Mouse (Mus musculus) T-cell, adult 2 months (primary cell): ENCODE results near the gene Ccdc169.
A peak's percentile ranks its signal among the peaks of the same experiment; 100 is the strongest.

Experiments used
- DNase-seq: peaks from one replicate; pipeline ENCODE4 v3.0.0; 2022; ENCODE audit warnings: low spot score

The Ccdc169 gene

DNA sequence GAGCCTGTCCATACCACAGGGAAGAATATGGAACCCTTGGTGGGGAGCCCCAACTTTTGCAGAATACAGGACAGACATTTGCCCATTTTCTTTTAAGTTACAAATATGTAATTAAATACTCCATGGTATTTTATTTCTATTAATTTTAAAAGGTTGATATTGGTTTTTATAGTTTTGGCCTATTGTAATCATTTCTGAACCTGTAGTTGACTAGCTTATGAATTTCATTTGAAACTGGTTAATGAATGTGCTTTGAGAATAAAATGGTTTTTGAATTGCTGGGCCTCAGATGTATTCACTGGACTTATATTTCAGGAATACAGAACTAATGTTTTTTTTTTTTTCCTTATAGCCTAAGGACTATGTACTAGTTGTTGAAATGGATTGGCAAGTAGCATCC is at the start of gene Ccdc169:
TSS of gene Ccdc169 (plus strand) at position 301 of the 400 bp plus-strand sequence.
- DNase-seq: no peak

DNA sequence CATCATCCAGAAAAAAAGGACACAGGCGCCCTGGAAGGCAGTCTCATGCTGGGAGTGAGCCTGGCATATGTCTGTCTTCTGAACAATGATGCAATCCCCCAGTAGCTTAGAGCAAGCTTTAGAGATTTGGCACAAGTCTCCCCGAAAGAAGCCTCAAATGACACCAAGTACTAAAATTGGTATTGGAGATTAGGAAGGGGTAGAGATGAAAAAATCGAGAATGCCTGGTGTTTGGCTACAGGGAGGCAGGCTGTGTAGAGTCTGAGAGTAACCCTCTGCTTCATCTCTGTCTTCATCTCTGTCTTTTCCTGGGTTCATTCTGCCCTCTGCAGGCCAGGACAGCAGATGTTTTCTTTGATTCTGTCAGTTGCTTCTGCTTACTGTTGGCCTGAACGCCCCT is 49.8 kb upstream of the Ccdc169 start:
- DNase-seq: no peak

DNA sequence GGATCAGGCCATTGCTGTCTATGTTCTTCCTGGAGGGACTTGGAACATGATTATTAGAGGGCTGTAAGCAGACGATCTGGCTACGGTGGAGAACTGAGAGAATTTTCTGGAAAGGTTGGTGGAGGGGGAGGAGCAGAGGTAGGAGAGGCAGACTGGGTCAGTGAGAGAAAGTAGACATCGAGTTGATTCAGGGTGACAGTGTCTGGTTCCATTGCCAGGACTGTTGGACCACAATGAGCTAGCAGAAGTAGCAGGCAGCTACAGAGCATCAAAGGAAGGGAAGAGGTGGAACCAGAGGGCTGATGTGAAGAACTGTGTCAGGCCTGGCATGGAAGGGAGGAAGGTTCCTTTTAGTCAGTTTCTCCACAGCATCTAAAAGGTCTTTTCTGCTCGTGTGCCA is 48.8 kb upstream of the Ccdc169 start:
- no peak for DNase-seq

DNA sequence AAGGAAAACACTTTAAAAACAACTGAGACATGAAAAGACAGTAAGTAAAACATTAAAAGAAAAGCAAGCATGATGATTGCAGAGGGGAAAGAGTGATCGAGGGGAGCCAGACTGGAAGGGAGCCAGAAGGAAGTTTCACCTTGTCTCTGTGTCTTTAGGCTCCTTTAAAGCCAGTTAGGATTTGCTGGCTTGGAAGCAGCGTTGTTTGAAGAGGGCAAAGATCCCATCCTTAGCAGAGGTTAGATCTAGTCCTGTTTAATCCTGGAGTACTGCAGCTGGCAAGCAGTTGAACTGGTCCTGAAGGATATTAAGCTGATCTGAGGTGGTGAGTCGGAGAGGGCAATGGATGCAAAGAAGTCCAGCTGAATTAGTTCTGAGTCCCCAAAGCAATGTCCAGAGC is 48.3 kb upstream of the Ccdc169 start:
- no peak for DNase-seq

DNA sequence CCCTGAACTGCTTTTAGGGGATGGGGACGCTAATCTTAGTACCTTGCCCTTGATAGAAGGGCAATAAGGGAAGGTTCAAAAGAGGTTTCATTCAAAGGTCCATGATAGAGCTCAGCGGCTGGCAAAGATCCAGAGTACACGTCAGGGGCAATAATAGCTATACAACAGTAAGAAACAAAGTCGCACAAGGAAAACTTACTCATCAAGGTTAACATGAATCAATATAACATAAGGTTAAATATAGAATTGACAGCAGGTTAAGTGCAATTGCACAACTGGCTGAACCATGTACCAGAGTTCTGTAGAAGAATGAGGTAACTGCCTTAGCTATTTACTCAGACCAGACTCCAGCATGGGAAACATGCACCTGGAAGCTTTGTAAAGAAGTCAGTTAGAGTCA is 47.8 kb upstream of the Ccdc169 start:
- DNase-seq: no peak

DNA sequence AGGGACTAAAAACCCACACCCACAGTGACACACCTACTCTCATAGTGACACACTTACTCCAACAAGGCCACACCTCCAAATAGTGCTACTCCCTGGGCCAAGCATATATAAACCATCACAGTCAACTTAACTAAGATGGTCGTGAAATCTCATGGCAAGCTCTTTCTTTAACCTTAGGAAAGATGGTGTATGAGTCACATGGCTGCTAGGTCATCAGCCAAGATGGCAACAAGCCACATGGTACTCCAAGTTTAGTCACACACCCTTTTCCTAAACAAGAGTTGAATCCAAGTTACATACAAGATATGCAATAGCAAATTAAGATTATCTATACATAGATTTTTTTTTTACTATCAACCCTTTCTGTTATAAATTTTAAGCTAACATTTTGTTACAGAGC is 44.0 kb upstream of the Ccdc169 start:
- no peak for DNase-seq

DNA sequence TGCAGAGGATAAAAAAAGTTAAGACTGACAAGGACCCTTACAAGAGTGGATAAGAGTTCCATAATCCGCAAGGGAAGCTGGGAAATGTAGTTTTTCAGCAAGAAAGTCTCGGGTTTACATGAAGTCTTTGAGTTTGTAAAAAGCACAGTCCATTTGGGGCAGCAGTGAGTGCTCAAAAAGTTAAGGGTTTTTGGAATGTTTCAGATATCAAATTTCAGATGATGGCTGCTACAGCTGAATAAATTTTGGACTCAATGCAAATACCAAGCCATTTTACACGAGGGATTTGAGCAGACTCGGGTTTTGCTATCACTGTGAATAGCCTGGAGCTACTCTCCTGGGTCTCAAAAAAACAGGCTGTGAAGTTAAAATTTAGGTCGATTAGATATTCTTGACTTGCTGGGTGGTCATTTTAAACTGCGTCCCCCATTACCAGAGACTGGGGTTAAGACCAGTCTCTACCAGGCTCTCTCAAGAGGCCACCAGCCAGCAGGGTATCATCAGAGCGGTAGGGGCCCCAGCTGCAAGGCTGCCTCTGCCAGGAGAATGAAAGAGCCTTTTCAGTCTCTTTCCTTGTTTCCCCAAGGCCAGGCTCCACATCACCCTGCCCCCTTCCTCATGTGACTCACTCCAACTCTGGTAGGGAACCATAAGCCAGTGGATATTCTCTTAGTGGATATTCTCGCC is 41.0 kb upstream of the Ccdc169 start:
- DNase-seq: no peak

DNA sequence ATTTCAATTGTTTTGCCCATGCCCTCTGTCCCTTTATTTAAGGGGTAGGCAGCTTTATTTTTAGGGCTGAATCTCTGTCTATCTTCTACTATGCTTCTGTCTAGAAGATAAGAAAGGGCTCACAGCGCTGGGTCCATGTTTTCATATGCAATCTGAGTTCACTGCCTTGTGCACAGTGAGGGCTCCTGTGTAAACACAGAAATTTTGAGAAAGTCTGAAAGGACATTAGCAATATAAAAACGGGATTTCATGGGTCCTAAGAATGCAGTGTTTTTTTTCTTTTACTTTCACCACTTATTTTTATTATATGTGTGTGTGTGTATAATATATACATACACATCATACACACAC is 40.5 kb upstream of the Ccdc169 start:
- no peak for DNase-seq

DNA sequence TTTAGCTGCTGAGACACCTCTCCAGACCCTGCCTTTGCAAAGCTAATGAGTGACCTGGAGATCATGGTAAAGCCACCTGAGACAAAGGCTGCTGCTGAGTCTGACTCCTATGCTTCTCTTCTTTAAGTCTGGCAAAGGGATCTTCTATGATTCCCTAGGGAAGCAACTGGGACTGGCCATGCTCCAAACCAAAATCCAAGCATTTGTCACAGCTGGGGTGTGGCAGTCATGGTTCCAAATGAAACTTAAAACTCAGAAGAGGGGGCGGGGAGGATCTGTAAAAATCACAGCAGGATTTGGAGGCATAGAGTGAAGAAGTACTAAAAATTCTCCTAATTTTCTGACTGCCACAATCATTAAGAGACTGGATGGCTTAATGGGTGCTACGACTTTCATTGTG is 40.0 kb upstream of the Ccdc169 start:
- no peak for DNase-seq

DNA sequence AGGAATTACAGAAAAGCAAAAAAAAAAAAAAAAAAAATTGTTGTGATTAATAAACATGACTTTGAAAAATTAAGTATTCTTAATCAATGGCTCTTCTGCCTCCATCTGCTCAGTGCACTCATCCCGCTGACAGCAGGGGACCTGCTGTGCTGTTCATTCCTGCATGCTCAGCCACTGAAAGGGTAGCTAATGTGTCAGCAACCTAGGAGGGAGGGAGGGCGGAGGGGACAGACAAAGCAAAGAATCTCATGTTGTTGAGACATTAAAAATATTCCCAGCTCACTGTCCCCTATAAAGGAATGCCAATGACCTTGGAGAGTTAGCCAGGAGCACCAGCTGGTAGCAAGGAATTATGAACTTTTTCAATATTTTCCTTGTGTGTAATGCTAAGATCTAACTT is 39.1 kb upstream of the Ccdc169 start:
- no peak for DNase-seq

DNA sequence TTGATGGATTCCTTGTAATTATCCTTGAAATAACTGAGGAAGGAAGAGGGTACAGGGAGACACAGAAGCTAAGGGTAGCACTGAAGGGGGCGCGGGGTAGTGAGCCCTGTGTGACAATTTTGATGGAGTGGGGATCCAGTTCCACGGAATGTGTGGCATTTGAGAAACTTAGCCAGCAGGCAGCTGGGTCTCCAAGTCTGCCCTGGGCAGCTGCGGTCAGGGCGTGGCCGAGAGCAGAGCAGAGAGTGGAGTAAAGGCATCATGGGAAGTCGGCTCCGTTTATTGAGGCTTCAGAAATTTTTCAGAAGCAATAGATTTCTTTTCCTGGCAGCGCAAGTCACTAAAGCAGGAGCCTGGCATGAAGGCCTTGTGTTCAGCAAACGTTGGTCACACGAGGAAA is 38.1 kb upstream of the Ccdc169 start:
- no peak for DNase-seq

DNA sequence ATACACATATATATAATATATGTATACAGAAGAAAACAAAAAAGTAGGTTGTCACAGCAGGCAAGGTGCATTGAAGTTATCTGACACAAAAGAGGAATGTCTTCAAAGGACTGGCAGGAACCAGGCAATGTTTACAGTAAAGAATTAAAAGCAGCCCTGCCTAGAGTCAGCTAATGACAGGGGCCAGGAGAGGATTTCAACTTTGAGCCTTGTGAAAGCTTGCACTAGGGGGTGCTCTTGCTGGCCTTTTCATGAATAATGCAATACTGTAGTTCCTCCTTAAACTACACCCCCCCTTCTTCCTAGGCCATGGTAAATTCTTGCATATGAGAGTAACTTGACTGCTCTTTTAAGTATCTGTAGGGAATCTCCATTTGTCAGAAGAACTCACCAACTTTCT is 36.0 kb upstream of the Ccdc169 start:
- no peak for DNase-seq

DNA sequence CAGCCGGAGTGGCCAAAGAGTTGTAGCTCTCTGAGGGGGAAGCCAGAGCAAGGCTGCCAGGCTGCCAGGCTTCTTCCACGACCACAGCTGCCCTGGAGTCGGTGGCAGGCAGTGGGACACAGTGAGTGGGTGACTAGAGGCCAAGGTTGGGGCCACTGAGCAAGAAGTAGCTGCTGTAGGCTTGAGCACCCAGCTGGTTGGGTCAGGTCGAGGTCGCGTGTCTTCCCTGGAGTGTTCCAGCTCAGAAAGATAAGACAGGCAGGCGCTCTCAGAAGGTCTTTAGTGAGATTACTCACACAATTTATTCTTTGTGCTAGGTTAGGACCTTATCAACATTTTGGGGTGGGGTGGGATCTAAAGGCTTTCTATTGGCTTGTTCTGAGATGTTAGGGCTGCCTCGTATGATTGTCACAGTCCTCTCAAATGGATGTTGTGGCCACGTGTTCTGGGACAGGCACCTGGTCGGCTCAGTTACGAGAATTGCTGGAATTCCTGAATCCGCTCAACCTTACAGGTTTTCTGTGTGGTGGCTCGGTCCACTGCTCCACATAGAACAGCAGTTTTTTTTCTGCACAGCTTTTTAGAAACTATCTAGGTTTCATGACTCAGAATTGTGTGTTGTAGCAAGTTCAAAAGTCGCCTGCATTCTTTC is 31.6 kb upstream of the Ccdc169 start:
- no peak for DNase-seq

DNA sequence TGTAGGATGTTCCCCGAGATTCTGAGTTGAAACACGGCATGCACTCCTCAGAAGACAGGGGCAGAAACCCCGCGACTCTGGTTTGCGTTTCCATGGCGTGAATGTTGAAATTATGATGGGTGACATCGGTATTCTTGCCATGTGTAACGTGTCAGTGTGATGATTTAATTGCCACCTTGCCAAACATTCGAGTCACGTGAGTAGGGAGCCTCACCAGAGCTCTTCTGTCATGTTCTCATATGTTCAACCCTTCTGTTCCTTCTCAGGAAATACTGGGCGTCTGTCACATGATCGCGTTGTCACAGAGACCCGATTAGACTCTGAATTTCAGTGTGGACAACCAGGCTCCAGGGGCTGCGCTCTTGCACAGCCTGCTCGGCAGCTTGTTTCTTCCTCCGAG is 31.1 kb upstream of the Ccdc169 start:
- DNase-seq: no peak

DNA sequence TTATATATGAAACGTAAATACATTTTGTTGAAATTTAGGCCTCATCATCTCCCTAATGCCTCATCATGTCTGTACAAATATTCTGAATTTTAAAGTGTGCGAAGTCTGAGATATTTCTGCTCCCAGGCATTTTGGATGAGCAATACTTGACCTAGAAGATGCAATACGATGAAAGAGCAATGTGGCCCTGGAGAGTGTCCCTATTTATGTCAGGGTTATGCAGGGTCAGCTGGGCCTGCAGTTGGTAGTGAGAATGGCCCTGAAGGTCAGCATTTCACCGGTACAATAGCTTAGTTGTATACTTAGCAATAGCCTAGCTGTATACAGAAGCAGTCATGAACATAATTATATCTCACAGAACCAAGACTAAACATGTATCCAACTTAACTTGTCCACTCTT is 28.0 kb upstream of the Ccdc169 start:
- no peak for DNase-seq

DNA sequence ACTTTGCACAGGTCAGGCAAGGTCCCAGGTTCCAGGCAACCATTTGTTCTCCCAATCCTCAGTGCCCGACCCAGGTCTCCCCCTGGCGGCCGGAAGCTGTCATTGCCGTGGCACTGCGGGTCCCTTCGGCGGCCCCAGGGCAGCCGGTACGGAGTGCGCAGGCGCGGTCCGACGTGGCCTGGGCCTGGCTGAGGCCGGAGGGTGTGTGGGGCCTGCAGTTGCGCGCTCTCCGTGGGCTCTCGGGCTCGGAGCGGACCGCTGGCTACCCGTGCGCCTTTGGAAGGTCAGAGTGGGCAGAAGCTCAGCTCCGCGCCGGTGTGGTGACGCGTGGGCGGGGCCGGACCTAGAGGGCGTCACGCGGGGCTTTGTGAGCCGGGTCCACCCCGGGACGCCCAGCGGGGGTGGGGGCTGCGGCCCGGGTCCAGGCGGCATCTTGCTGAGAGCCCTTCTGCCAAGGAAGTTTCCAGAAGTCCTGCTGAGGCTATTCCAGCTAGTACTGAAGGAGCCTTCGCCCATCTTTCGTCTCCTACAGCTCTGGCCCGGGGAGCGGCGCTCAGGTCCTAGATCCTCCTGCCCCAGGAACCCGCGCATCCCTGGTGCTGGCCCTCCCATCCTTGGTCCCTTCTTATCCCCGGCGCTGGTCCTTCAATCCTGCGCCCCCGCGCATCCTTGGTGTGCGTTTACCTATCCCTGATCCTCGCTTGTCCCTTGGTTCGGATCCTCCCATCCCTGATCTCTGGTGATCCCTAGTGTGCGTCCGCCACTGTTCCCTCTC is 25.0 kb upstream of the Ccdc169 start, which contains the start of gene Spg20:
TSS of gene Spg20 (plus strand) at position 174 of the 775 bp plus-strand sequence.
- DNase-seq: peak; percentile 88

DNA sequence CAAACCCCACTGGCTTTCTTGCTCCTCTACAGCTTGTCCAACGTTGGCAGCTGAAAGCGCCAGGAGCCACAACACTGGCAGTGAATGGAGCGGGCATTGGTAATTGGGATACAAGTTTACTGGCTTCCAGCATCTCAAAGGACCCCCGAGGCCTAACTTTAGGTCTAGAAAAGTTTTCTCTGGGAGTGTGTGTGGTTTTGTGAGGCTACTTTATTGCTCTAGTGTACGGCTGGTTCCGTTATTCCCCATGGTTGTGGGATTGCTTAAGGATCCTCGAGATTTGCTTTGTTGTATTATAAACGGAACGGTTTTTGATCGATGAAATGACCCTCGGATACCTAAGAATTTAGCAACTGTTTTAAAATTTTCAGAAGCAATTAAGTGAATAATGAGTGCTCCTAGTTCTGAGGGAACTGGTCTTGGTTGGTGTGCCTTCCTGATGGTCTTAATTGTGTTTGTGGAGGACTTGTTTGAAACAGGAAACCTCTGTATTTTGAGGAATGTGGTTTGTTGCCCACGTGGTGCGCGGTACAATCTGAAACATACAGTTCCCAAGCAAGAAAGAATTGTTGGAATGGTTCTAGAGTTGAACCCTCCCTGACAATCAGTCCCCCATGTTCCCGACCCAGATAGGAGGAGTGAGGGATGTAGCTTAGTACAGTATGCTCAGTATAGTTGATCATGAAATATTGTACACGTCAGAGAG is 24.3 kb upstream of the Ccdc169 start:
- DNase-seq: no peak

DNA sequence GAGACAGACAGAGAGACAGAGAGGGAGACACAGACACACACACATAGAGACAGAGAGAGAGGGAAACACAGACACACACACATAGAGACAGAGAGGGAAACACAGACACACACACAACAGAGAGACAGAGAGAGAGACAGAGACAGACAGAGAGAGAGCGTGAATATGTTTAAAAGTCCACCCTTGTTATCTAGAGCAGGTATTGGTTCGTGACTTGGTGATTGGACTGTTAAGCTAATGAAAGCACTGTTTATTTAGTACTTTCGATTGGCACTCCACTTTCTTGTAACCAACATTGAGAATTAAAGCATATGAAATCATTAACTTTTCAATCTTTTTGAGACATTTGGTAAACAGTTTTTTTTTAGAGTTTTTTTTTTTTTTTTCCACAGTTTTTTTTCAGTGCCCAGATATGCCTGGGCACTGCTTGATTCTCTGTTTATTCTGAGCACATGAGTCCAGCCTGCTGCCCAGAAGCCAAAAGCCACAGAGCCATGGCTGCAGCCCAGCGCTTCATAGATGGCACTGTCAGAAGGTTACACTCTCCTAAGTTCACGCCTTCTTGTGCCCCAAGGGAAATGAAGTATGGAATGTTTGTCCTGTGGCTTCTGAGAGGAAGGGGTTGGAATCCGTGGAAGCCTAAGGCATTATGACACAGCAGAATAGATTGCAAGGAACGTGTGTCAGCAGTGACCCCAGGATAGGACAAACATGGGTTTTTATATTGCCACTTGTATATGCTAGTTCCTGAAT is 22.6 kb upstream of the Ccdc169 start:
- DNase-seq: no peak

DNA sequence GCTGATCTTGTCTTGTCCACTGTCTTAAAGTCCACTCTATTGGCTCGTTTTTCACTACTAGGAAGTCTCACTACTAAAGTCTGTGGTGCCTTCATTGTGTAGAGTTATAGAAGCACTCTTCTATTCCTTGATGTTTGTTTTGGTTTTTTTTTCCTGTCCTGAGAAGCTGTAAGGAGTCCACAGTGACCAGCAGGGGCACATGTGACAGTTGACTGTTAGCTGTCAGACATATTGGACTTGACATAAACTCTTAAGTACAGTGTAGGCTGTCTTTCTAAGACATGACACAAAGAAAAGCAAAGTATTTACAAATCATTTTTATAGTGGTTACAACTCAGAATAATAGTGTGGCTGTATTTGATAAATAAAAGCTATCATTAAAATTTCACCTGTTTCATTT is 22.1 kb upstream of the Ccdc169 start:
- DNase-seq: no peak

DNA sequence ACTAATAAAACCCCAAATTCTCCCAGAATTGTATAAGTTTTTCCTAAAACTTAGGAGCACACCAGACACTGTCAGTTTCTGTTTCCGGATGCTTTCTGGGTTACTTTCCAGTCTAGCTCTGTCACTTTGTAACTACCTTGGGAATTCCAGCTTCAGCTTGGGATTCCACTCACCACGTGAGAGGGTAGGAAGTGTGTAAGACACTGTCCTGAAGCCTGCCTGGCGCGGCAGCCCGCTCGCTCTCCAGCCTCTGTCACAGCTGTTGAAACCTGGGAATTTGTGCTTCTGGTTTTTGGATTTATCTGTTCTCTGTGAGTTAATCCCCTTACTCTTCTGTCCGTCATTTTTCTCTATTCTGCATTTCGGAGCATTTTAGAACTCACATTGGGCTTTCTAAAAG is 21.1 kb upstream of the Ccdc169 start:
- DNase-seq: no peak

DNA sequence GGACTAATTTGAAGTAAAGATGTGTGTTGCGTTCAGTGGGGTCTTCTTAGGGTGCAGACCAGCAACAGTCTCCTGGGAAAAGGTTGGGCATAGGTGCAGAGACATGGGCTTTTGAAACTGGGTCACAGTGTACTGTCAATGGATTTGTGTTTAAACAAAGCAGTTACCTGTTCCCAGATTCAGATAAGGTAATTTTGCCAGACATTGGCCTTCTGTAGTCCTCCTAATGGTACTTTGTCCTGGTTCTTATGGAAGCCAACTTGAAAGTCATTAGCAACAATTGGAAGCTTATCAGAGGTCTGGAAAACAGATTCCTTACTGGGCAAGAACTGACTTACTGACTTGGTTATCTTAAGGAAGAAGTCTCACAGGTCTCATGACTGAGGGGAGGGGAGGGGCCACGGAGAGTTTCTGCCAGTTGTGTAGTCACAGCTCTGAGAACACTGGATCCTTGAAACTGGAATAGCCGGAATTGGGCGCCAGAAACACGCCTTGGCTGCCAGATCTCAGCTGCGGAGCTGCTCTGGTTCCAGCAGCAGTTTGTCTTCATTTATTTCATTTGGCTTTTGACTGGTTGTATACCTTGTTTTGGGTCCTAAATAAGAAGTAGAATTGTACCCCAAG is 17.8 kb upstream of the Ccdc169 start:
- DNase-seq: no peak
